Mouse (Mus musculus): Measurements from ENCODE around the gene Vmn2r11.
"Not testable (repeated sequence)": the region's sequence is repeated elsewhere in the genome, so short reads cannot be mapped to it uniquely, and the experiment has no call there.

DNA sequence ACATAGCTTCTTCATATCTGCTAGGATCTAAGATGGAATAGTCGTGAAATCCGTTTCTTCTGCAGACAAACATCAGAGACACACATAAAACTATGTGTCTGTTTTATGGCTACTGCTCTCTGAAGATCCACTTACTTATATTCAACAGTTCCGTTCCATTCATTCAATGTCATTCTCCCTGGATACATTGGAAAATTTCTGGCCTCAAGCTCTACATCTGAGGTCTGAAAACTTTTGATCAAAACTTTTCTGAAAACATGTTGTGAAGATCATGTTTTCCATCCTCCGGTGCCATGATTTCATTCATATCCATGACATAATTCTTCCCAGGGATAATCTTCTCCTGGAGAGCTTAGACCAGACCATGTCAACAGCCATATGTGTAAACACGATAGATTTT lies 38.5 kb upstream of the Vmn2r11 start, which contains the start of gene Vmn2r12:
- not testable (repeated sequence) for TF ChIP-seq CTCF, EP300 (IDR thresholded peaks at IDR 0.05; ENCODE audit: low read depth)

All from heart, postnatal 0 days (tissue).